Mouse (Mus musculus) liver, postnatal 0 days (tissue): Measurements from ENCODE around the gene Mcl1. TPM values are rescaled to one million over a fixed set of nuclear protein-coding genes. Genes with fewer than 3 reads are reported as not detected.
A peak's percentile ranks its signal among the peaks of the same experiment; 100 is the strongest.
"Not testable (repeated sequence)": the region's sequence is repeated elsewhere in the genome, so short reads cannot be mapped to it uniquely, and the experiment has no call there.

Experiments used
- ATAC-seq: fragments of 200-750 bp; cut with Nextera tagmentation; 2 replicates; pipeline ENCODE4 v1.8.0; 2017; ENCODE audit warnings: mild to moderate bottlenecking, moderate library complexity
- DNase-seq: peaks from one replicate; pipeline ENCODE4 v3.0.0-alpha.2; 2016
- H3K27ac ChIP-seq: fragments of 300-500 bp; sonication (generic); 2 replicates; pipeline ENCODE4 v1.5.1; 2014; ENCODE audit warnings: antibody characterized with exemption, moderate library complexity, mild to moderate bottlenecking, low read depth
- H3K27me3 ChIP-seq: fragments of 300-500 bp; sonication (generic); 2 replicates; pipeline ENCODE4 v1.6.1; 2014; ENCODE audit warnings: low read length, control low read depth, mixed read lengths; ENCODE audit not compliant: insufficient read depth
- H3K36me3 ChIP-seq: fragments of 300-500 bp; sonication (generic); replicated peaks from 2 replicates; pipeline ENCODE4 v1.6.1; 2014; ENCODE audit warnings: mild to moderate bottlenecking, control low read depth, low read length, moderate library complexity, mixed read lengths; ENCODE audit not compliant: insufficient read depth
- H3K4me1 ChIP-seq: fragments of 300-500 bp; sonication (generic); 2 replicates; pipeline ENCODE4 v1.6.1; 2014; ENCODE audit warnings: antibody characterized with exemption, mild to moderate bottlenecking, control low read depth; ENCODE audit not compliant: insufficient read depth
- H3K4me2 ChIP-seq: fragments of 300-500 bp; sonication (generic); 2 replicates; pipeline ENCODE4 v1.6.1; 2014; ENCODE audit warnings: low read depth, mild to moderate bottlenecking, low read length, moderate library complexity, mixed read lengths
- H3K4me3 ChIP-seq: fragments of 300-500 bp; sonication (generic); 2 replicates; pipeline ENCODE4 v1.5.1; 2014; ENCODE audit warnings: low read depth, low read length
- H3K9ac ChIP-seq: fragments of 300-500 bp; sonication (generic); replicated peaks from 2 replicates; pipeline ENCODE4 v1.6.1; 2014; ENCODE audit warnings: mild to moderate bottlenecking, moderate library complexity
- H3K9me3 ChIP-seq: fragments of 300-500 bp; sonication (generic); 2 replicates; pipeline ENCODE4 v1.6.1; 2016; ENCODE audit warnings: mild to moderate bottlenecking, control low read depth, low read length, mixed read lengths
- CTCF ChIP-seq: sonication (generic); IDR thresholded peaks from 2 replicates; pipeline ENCODE4 v1.5.1; 2016; ENCODE audit warnings: antibody characterized with exemption, low read depth
- EP300 ChIP-seq: IDR thresholded peaks from 2 replicates; pipeline ENCODE4 v1.6.1; 2016; ENCODE audit warnings: antibody characterized with exemption, low read depth, mild to moderate bottlenecking
- WGBS: fragments of 180-500 bp; shearing (Covaris S2); extraction: QIAGEN DNeasy Blood & Tissue Kit; methylation state at CpG from one replicate; pipeline ENCODE4 v1.1.7; 2014; ENCODE audit not compliant: insufficient replicate concordance; 5-methylcytosine and 5-hydroxymethylcytosine counted together
- polyA plus RNA-seq: library from polyadenylated mRNA; unstranded; fragments of >200 nt; fragmentation: Nextera tagmentation; extraction: Ambion mirVana; gene quantifications from 2 replicates; pipeline ENCODE4 v1.2.1, GENCODE M21; 2015

Gene Mcl1
- polyA plus RNA-seq: 36.2 and 38.2 TPM in 2 replicates

DNA sequence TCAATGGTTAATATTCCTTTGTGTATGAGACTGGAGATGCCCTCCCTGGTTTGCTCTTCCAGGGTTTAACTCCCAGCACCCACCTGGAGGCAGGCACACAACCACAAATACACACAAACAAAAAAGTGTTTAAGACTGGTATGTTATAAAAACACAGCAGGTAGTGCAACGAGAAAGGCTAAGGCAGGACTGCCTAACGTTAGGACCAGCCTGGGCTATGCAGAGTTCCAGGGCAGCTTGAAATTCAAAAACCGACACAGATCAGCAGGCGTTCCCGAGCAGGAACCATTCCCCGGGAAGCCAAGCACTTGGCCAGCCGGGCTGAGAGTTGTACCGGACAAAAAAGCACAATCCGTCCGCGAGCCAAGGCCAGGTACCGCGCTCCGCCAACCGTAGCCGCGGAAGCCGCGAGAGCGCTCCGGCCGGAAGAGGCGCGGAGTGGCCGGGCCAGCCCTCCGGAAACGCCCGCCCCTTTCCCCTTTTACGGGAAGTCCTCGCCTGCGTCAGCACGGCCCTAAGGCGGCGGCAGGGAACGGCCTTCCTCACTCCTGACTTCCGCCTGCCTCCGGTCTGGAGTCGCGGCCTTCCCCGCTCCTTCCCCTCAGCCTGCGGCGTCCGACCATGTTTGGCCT, at the start of gene Mcl1:
Mcl1 (plus strand) TSS at position 553 of the 632 bp plus-strand sequence.
- Histone ChIP-seq H3K4me1 (peaks cover 46% of the 10 kb centered on the region), H3K27ac (peak within 1 kb of the TSS; percentile 99), H3K4me2 (peak within 1 kb of the TSS; percentile 78), H3K9me3 (no peaks in the 10 kb centered on the region), H3K27me3 (no peaks in the 10 kb centered on the region), H3K4me3 (peak within 1 kb of the TSS; percentile 99), H3K36me3 (peaks cover 30% of the 10 kb centered on the region), H3K9ac (peak within 1 kb of the TSS; percentile 99)
- DNase-seq (peak; percentile 97), ATAC-seq (peak; percentile 93)
- WGBS: under 1% methylated on average over 41 of the region's 43 CpGs
- TF ChIP-seq CTCF (peak; percentile 22), EP300 (peak; percentile 75)

- Histone ChIP-seq H3K4me3 (no peak overlapping the region), H3K9me3 (no peaks in the 10 kb centered on the region), H3K27me3 (no peaks in the 10 kb centered on the region), H3K4me1 (no peaks in the 10 kb centered on the region), H3K36me3 (peaks cover 47% of the 10 kb centered on the region), H3K9ac (no peak overlapping the region), H3K4me2 (no peak overlapping the region), H3K27ac (no peak overlapping the region)
- 47% methylated on average over 3 of the region's 3 CpGs for WGBS
- ATAC-seq (no peak), DNase-seq (no peak)
- TF ChIP-seq EP300: no peak
- no peak for TF ChIP-seq CTCF
These were observed 49.4 kb upstream of the Mcl1 start for GRCm38 (mm10) chr3:95609195-95609594.

- TF ChIP-seq EP300 (no peak), CTCF (no peak)
- peaks cover 51% of the 10 kb centered on the region for H3K36me3 ChIP-seq
- 79% methylated on average over 1 of the region's 1 CpGs for whole genome bisulfite sequencing
- H3K27me3 ChIP-seq: no peaks in the 10 kb centered on the region
- H3K27ac ChIP-seq: no peak overlapping the region
- DNase-seq: no peak
- no peaks in the 10 kb centered on the region for H3K9me3 ChIP-seq
- H3K4me2 ChIP-seq: no peak overlapping the region
- no peaks in the 10 kb centered on the region for H3K4me1 ChIP-seq
- ATAC-seq: no peak
- H3K4me3 ChIP-seq: no peak overlapping the region
- H3K9ac ChIP-seq: no peak overlapping the region
These were observed 44.6 kb upstream of the Mcl1 start for GRCm38 (mm10) chr3:95613996-95614395.

DNA sequence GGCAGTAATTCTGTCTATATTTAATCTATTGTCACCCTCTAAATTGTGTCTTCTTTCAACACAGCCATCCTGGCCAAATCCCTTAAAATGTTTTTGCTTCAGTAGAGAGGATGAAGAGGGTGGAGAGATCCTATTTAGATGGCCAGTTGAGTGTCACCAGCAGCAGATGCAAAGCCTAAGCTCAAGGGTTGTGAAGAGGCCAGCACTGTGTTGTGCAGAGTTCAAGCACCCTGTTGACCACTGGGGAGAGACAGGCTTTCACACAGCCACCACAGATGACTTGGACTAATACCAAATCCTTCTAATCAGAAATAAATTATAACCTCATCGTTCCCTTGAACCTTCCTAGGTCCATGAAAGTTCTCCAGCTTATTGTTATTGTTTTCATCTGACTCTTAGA, 40.1 kb upstream of the Mcl1 start:
- Histone ChIP-seq H3K36me3 (peaks cover 46% of the 10 kb centered on the region), H3K4me1 (no peaks in the 10 kb centered on the region), H3K27ac (no peak overlapping the region), H3K9ac (no peak overlapping the region; the same call in 1 of the 2 replicates), H3K4me2 (no peak overlapping the region), H3K4me3 (no peak overlapping the region), H3K27me3 (no peaks in the 10 kb centered on the region), H3K9me3 (no peaks in the 10 kb centered on the region)
- 88% methylated on average over 1 of the region's 1 CpGs for WGBS
- no peak for DNase-seq
- no peak for TF ChIP-seq CTCF
- TF ChIP-seq EP300: no peak
- no peak for ATAC-seq

- Histone ChIP-seq H3K27ac (no peak overlapping the region), H3K36me3 (peaks cover 36% of the 10 kb centered on the region)
- TF ChIP-seq EP300: no peak
- no peak for TF ChIP-seq CTCF
These were observed 37.3 kb upstream of the Mcl1 start for GRCm38 (mm10) chr3:95621241-95621640.

DNA sequence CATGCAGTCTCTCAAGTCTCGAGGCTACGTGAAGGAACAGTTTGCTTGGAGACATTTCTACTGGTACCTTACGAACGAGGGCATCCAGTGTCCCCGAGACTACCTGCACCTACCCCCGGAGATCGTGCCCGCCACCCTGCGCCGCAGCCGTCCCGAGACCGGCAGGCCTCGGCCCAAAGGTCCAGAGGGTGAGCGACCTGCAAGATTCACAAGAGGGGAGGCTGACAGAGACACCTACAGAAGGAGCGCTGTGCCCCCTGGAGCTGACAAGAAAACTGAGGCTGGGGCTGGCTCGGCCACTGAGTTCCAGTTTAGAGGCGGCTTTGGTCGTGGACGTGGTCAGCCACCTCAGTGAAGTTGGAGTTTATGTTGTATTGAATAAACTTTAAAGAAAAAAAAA, 36.2 kb upstream of the Mcl1 start:
- H3K4me3 ChIP-seq, DNase-seq, H3K9ac ChIP-seq, H3K27ac ChIP-seq, H3K9me3 ChIP-seq, H3K27me3 ChIP-seq, H3K4me1 ChIP-seq, H3K4me2 ChIP-seq, ATAC-seq: not testable (repeated sequence)
- 96% methylated on average over 20 of the region's 20 CpGs for WGBS
- H3K36me3 ChIP-seq: peaks cover 40% of the 10 kb centered on the region

More at GRCm38 (mm10) chr3:95621241-95621640, 37.3 kb upstream of the Mcl1 start:
- Histone ChIP-seq H3K4me1 (peaks cover 3% of the 10 kb centered on the region), H3K9me3 (no peaks in the 10 kb centered on the region), H3K9ac (no peak overlapping the region), H3K4me2 (no peak overlapping the region), H3K4me3 (no peak overlapping the region), H3K27me3 (no peaks in the 10 kb centered on the region)
- ATAC-seq: no peak
- DNase-seq: no peak
- WGBS: 75% methylated on average over 1 of the region's 1 CpGs
